Mouse (Mus musculus): ENCODE results near the gene Olfr145. TPM values are rescaled to one million over a fixed set of nuclear protein-coding genes. Genes with fewer than 3 reads are reported as not detected.

Gene Olfr145
- polyA plus RNA-seq (2017; shearing (Covaris generic)), result under 1 TPM in 1 of 2 experiments, not detected in 1; 0.76 TPM

DNA sequence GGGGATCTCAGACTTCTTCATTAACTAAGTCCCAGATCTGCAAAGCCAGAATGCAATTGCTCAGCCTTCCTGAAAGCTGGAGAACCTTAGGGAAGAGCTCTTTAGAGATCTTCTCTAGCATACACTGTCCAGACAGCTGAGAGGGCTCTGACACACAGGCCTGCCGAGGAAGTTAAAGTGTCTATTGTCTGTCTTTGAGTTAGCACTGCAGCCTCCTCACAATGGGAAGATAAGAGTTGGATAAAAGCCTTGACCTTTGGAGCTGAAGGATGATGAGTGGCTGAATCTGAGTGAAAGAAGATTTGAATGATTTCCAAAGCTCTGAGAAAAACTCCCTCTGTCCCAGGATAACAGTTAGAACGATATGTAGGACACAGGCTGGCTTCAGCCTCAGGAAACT is at the start of gene Olfr145:
Gene Olfr145 (plus strand): TSS at position 64 of the 400 bp plus-strand sequence.

DNA sequence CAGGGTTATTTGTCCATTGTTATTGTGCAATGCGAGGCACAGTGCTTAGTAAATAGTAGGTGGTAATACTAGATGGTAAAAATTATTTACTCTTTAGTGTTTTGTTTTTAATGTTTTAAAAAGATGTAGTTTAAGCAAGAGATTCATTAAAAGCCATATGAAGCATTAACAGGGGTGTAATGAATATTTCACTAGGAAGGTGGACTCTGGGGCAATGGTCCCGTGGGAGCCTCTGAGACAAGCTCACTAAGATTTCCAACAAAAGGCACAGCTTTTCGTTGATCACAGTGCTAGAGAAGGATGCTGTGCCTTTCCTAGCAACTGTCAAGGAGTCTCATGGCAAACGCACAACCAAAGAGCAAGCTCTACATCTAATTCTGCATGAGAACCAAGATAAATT is 42.6 kb upstream of the Olfr145 start, which contains the start of gene Olfr877:
Gene Olfr877 (plus strand): TSS at position 301 of the 400 bp plus-strand sequence.

GRCm38 (mm10) chr9:37917540-37917939 is 21.0 kb downstream of the Olfr145 start, which contains the start of gene Olfr878:
Gene Olfr878, plus strand, starts transcription at chr9:37917840.

Other genes starting within 250 kb of the Olfr145 start
- 100 to 1,000 TPM; 162 to 186 TPM for gene Tbrg1, start 239.4 kb upstream of the Olfr145 start, polyA plus RNA-seq (2017; shearing (Covaris generic))
- gene Panx3, start 227.5 kb upstream of the Olfr145 start, polyA plus RNA-seq (2017; shearing (Covaris generic)), result under 1 TPM; 0.22 to 0.43 TPM
- 1 to 10 TPM in 1 of 2 experiments, under 1 TPM in 1; 0.07 to 2.7 TPM for gene Olfr160, start 180.5 kb upstream of the Olfr145 start, polyA plus RNA-seq (2017; shearing (Covaris generic))
- not detected for gene Olfr874, start 151.6 kb upstream of the Olfr145 start, polyA plus RNA-seq (2017; shearing (Covaris generic))
- gene Olfr875, start 124.9 kb upstream of the Olfr145 start, polyA plus RNA-seq (2017; shearing (Covaris generic)), result not detected
- 1 to 10 TPM in 1 of 2 experiments, under 1 TPM in 1; 0.17 to 1.7 TPM for gene Olfr876, start 93.7 kb upstream of the Olfr145 start, polyA plus RNA-seq (2017; shearing (Covaris generic))
- under 1 TPM; 0.13 to 0.89 TPM for gene Olfr877, start 42.5 kb upstream of the Olfr145 start, polyA plus RNA-seq (2017; shearing (Covaris generic))
- 1 to 10 TPM in 1 of 2 experiments, under 1 TPM in 1; 0.12 to 1.7 TPM for gene Olfr878, start 21.1 kb downstream of the Olfr145 start, polyA plus RNA-seq (2017; shearing (Covaris generic))
- gene Olfr881, start 95.1 kb downstream of the Olfr145 start, polyA plus RNA-seq (2017; shearing (Covaris generic)), result under 1 TPM; 0.40 to 0.48 TPM
- not detected for gene Olfr883, start 129.1 kb downstream of the Olfr145 start, polyA plus RNA-seq (2017; shearing (Covaris generic))
- not detected for gene Olfr884, start 149.8 kb downstream of the Olfr145 start, polyA plus RNA-seq (2017; shearing (Covaris generic))
- not detected for gene Olfr885, start 164.6 kb downstream of the Olfr145 start, polyA plus RNA-seq (2017; shearing (Covaris generic))
- under 1 TPM; 0.05 to 0.07 TPM for gene Olfr887, start 187.3 kb downstream of the Olfr145 start, polyA plus RNA-seq (2017; shearing (Covaris generic))
- not detected for gene Olfr888, start 211.4 kb downstream of the Olfr145 start, polyA plus RNA-seq (2017; shearing (Covaris generic))
- 1 to 10 TPM in 1 of 2 experiments, under 1 TPM in 1; 0.12 to 1.2 TPM for gene Olfr889, start 218.5 kb downstream of the Olfr145 start, polyA plus RNA-seq (2017; shearing (Covaris generic))
- 1 to 10 TPM in 1 of 2 experiments, not detected in 1; 1.7 TPM for gene Olfr890, start 245.8 kb downstream of the Olfr145 start, polyA plus RNA-seq (2017; shearing (Covaris generic))